ENCODE assay signal across 8 mouse cellular contexts in the genomic region with DNA sequence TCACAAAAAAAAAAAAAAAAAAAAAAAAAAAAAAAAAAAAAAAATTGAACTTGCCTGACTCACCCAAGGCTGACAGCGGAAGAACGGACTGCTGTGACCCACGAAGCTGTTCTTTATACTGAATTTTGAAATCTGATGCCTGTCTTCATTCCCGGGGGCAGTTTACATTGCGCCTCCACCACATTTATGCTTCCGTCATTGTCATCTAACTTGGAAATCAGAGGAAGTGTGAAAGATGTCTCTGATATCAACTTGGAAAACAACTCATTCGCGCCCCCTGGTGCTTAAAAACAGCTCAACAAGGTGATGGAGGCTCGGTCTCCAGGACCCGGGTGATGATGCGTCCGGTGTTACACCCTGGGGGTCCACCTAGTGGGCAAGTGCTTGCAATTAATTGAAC. TPM values are rescaled to one million over a fixed set of nuclear protein-coding genes. Genes with fewer than 3 reads are reported as not detected.
DNase-seq lines count a peak whose midpoint lies in the region; ATAC-seq and TF ChIP-seq lines count a peak whose summit lies in the region.

No protein-coding gene starts in this region.

- no peak overlapping the region for H3K27ac ChIP-seq in cortical plate, adult 2 months (ENCODE audit: insufficient read depth, low read length)
- no peak overlapping the region for H3K27ac ChIP-seq in intestine, embryonic 16.5 days (ENCODE audit: low read length)
- no peak overlapping the region for H3K27ac ChIP-seq in midbrain, embryonic 10.5 days (replicated peaks)

- intact Hi-C loops in left cerebral cortex, postnatal 36 days (cut with DNase I), result loop anchor here (1.0 to 5.0 kb wide), 4 partner anchors 105 to 324 kb away; no protein-coding TSS in a partner anchor

- H3K4me1 ChIP-seq in cortical plate, adult 2 months (ENCODE audit: control insufficient read depth, insufficient read depth, low read length), result no peaks in the 10 kb centered on the region; the same call in 1 of the 2 replicates
- peaks cover 10% of the 10 kb centered on the region for H3K4me1 ChIP-seq in intestine, embryonic 16.5 days (ENCODE audit: control insufficient read depth, insufficient read depth, low read length)
- H3K4me1 ChIP-seq in midbrain, embryonic 10.5 days, result peaks cover 37% of the 10 kb centered on the region

- under 1% methylated on average over 12 of the region's 12 CpGs for WGBS in intestine, embryonic 16.5 days
- 2% methylated on average over 12 of the region's 12 CpGs for WGBS in midbrain, embryonic 10.5 days

- no peak overlapping the region; the same call in 1 of the 2 replicates for H3K4me3 ChIP-seq in cortical plate, adult 2 months (ENCODE audit: insufficient read depth, low read length)
- peak overlapping the region; percentile 35; the same call in 1 of the 2 replicates for H3K4me3 ChIP-seq in intestine, embryonic 16.5 days (ENCODE audit: low read length)
- H3K4me3 ChIP-seq in midbrain, embryonic 10.5 days, result 0 out of 2 replicates have a peak overlapping the region, but pooled peaks have one; percentile 32

- H3K36me3 ChIP-seq in intestine, embryonic 16.5 days (ENCODE audit: control insufficient read depth, insufficient read depth, low read length), result no peaks in the 10 kb centered on the region
- H3K36me3 ChIP-seq in midbrain, embryonic 10.5 days, result no peaks in the 10 kb centered on the region

- peak; percentile 72 for TF ChIP-seq CTCF in cortical plate, adult 2 months (IDR thresholded peaks at IDR 0.05; ENCODE audit: extremely low read depth, insufficient read depth, low read length)

- DNase-seq in gastrocnemius, postnatal 4 days (ENCODE audit: low spot score in 2 of 2), result peak; percentile 70 to 86
- peak; percentile 78 to 87 for DNase-seq in left cerebral cortex, postnatal 36 days (ENCODE audit: low spot score in 2 of 2)
- peak; percentile 88 for DNase-seq in midbrain, embryonic 10.5 days (ENCODE audit: low spot score)
- DNase-seq in right cerebral cortex, postnatal 4 days, result peak; percentile 93

- H3K9me3 ChIP-seq in intestine, embryonic 16.5 days (ENCODE audit: control insufficient read depth, low read length), result no peaks in the 10 kb centered on the region
- no peaks in the 10 kb centered on the region for H3K9me3 ChIP-seq in midbrain, embryonic 10.5 days (replicated peaks)

- TF ChIP-seq POLR2A in cortical plate, adult 2 months (IDR thresholded peaks at IDR 0.05; ENCODE audit: extremely low read depth, insufficient read depth, low read length), result no peak

- no peak overlapping the region for H3K9ac ChIP-seq in intestine, embryonic 16.5 days (ENCODE audit: low read depth, low read length)

- peak overlapping the region; percentile 98 for H3K4me2 ChIP-seq in intestine, embryonic 16.5 days (ENCODE audit: low read depth, low read length)

- no peaks in the 10 kb centered on the region for H3K27me3 ChIP-seq in intestine, embryonic 16.5 days (replicated peaks; ENCODE audit: control insufficient read depth, insufficient read depth, low read length)
- H3K27me3 ChIP-seq in midbrain, embryonic 10.5 days (ENCODE audit: low read depth, poor library complexity, severe bottlenecking), result peaks cover 25% of the 10 kb centered on the region

- ATAC-seq in activated CD4-positive, CD25-positive, alpha-beta regulatory T cell, adult 4 months, result peak; percentile 25
- no peak for ATAC-seq in intestine, embryonic 16.5 days
- ATAC-seq in erythroid progenitor cell, adult 5-6 weeks (replicated peaks; ENCODE audit: low FRiP score, poor library complexity, severe bottlenecking), result no peak

RNA-seq across cellular contexts. Expression of gene Nfil3, which starts 1.8 kb away (rescaled TPM):
- 1 to 10 TPM; 3.7 to 4.2 TPM for polyA plus RNA-seq in activated CD4-positive, CD25-positive, alpha-beta regulatory T cell, adult 4 months (2017; shearing (Covaris generic))
- 5.2 and 5.3 TPM in 2 replicates for polyA plus RNA-seq in cortical plate, adult 2 months (2012; rRNA removed)
- total RNA-seq in gastrocnemius, postnatal 4 days (2021), result 10 to 100 TPM; 21.0 to 22.8 TPM
- polyA plus RNA-seq in intestine, embryonic 16.5 days (2015; fragmentation: Nextera tagmentation; extraction: Ambion mirVana), result 28.4 and 30.0 TPM in 2 replicates
- 10 to 100 TPM; 13.3 to 15.5 TPM for total RNA-seq in left cerebral cortex, postnatal 36 days (2021)
- 16.3 and 16.5 TPM in 2 replicates for polyA plus RNA-seq in midbrain, embryonic 10.5 days (2016; fragmentation: Nextera tagmentation; extraction: Ambion mirVana)
- total RNA-seq in erythroid progenitor cell, adult 5-6 weeks (2015; ENCODE audit: low replicate concordance), result 2.9 and 3.6 TPM in 2 replicates
- total RNA-seq in erythroid progenitor cell, adult 5-6 weeks (2017; ENCODE audit: low replicate concordance), result 1.7 and 3.7 TPM in 2 replicates

RNA-seq across cellular contexts. Expression of gene Auh, which starts 53.2 kb away (rescaled TPM):
- polyA plus RNA-seq in activated CD4-positive, CD25-positive, alpha-beta regulatory T cell, adult 4 months (2017; shearing (Covaris generic)), result 10 to 100 TPM; 30.0 to 34.8 TPM
- 81.6 and 84.8 TPM in 2 replicates for polyA plus RNA-seq in cortical plate, adult 2 months (2012; rRNA removed)
- total RNA-seq in gastrocnemius, postnatal 4 days (2021), result 10 to 100 TPM; 46.6 to 47.2 TPM
- 45.1 and 49.6 TPM in 2 replicates for polyA plus RNA-seq in intestine, embryonic 16.5 days (2015; fragmentation: Nextera tagmentation; extraction: Ambion mirVana)
- total RNA-seq in left cerebral cortex, postnatal 36 days (2021), result 100 to 1,000 TPM in 1 of 2 experiments, 10 to 100 TPM in 1; 94.7 to 102 TPM
- polyA plus RNA-seq in midbrain, embryonic 10.5 days (2016; fragmentation: Nextera tagmentation; extraction: Ambion mirVana), result 35.2 and 35.8 TPM in 2 replicates
- 21.4 and 40.7 TPM in 2 replicates for total RNA-seq in erythroid progenitor cell, adult 5-6 weeks (2015; ENCODE audit: low replicate concordance)
- total RNA-seq in erythroid progenitor cell, adult 5-6 weeks (2017; ENCODE audit: low replicate concordance), result 35.3 and 51.2 TPM in 2 replicates
